Mouse (Mus musculus): ENCODE results near the gene Gm20388. TPM values are rescaled to one million over a fixed set of nuclear protein-coding genes. Genes with fewer than 3 reads are reported as not detected.

The Gm20388 gene
- total RNA-seq, 1 experiment from 2014 or later, result 18.4 TPM

- ATAC-seq (replicated peaks in 1 of 2; ENCODE audit: insufficient read depth in 1 of 2, low FRiP score in 2 of 2, low TSS enrichment in 1 of 2, low read depth in 1 of 2, poor library complexity in 2 of 2, severe bottlenecking in 2 of 2), result no peak
Measured at GRCm38 (mm10) chr8:123845991-123846390, 3935.3 kb downstream of the Gm20388 start.

- ATAC-seq (replicated peaks in 1 of 2; ENCODE audit: insufficient read depth in 1 of 2, low FRiP score in 2 of 2, low TSS enrichment in 1 of 2, low read depth in 1 of 2, poor library complexity in 2 of 2, severe bottlenecking in 2 of 2), result no peak
Measured at GRCm38 (mm10) chr8:123846509-123846908, 3935.9 kb downstream of the Gm20388 start.

- no peak for ATAC-seq (replicated peaks in 1 of 2; ENCODE audit: insufficient read depth in 1 of 2, low FRiP score in 2 of 2, low TSS enrichment in 1 of 2, low read depth in 1 of 2, poor library complexity in 2 of 2, severe bottlenecking in 2 of 2)
Measured at GRCm38 (mm10) chr8:123847546-123847945, 3936.9 kb downstream of the Gm20388 start.

GRCm38 (mm10) chr8:123849352-123849751 is 3938.7 kb downstream of the Gm20388 start:
- no peak for ATAC-seq (replicated peaks in 1 of 2; ENCODE audit: insufficient read depth in 1 of 2, low FRiP score in 2 of 2, low TSS enrichment in 1 of 2, low read depth in 1 of 2, poor library complexity in 2 of 2, severe bottlenecking in 2 of 2)

GRCm38 (mm10) chr8:123851590-123851989 is 3940.9 kb downstream of the Gm20388 start:
- ATAC-seq (replicated peaks in 1 of 2; ENCODE audit: insufficient read depth in 1 of 2, low FRiP score in 2 of 2, low TSS enrichment in 1 of 2, low read depth in 1 of 2, poor library complexity in 2 of 2, severe bottlenecking in 2 of 2), result no peak

GRCm38 (mm10) chr8:123854252-123854651 is 3943.6 kb downstream of the Gm20388 start:
- ATAC-seq (replicated peaks in 1 of 2; ENCODE audit: insufficient read depth in 1 of 2, low FRiP score in 2 of 2, low TSS enrichment in 1 of 2, low read depth in 1 of 2, poor library complexity in 2 of 2, severe bottlenecking in 2 of 2), result no peak

GRCm38 (mm10) chr8:123854733-123855475 is 3944.3 kb downstream of the Gm20388 start:
- no peak for ATAC-seq (replicated peaks in 1 of 2; ENCODE audit: insufficient read depth in 1 of 2, low FRiP score in 2 of 2, low TSS enrichment in 1 of 2, low read depth in 1 of 2, poor library complexity in 2 of 2, severe bottlenecking in 2 of 2)

- no peak for ATAC-seq (replicated peaks in 1 of 2; ENCODE audit: insufficient read depth in 1 of 2, low FRiP score in 2 of 2, low TSS enrichment in 1 of 2, low read depth in 1 of 2, poor library complexity in 2 of 2, severe bottlenecking in 2 of 2)
Measured at GRCm38 (mm10) chr8:123857361-123857760, 3946.7 kb downstream of the Gm20388 start.

- ATAC-seq (replicated peaks in 1 of 2; ENCODE audit: insufficient read depth in 1 of 2, low FRiP score in 2 of 2, low TSS enrichment in 1 of 2, low read depth in 1 of 2, poor library complexity in 2 of 2, severe bottlenecking in 2 of 2), result peak in 1 of 2 experiments; percentile 15; a peak in 1 of 4 replicates
Measured at GRCm38 (mm10) chr8:123858574-123858940, 3947.9 kb downstream of the Gm20388 start.

- ATAC-seq (replicated peaks in 1 of 2; ENCODE audit: insufficient read depth in 1 of 2, low FRiP score in 2 of 2, low TSS enrichment in 1 of 2, low read depth in 1 of 2, poor library complexity in 2 of 2, severe bottlenecking in 2 of 2), result peak; percentile 88 to 92
Measured at GRCm38 (mm10) chr8:123858941-123859647, 3948.5 kb downstream of the Gm20388 start.

- peak; percentile 37 to 46 for ATAC-seq (replicated peaks in 1 of 2; ENCODE audit: insufficient read depth in 1 of 2, low FRiP score in 2 of 2, low TSS enrichment in 1 of 2, low read depth in 1 of 2, poor library complexity in 2 of 2, severe bottlenecking in 2 of 2)
Measured at GRCm38 (mm10) chr8:123859648-123860259, 3949.1 kb downstream of the Gm20388 start, which contains the start of gene Ccsap. Gene Ccsap, minus strand, starts transcription at chr8:123860209.

- ATAC-seq (replicated peaks in 1 of 2; ENCODE audit: insufficient read depth in 1 of 2, low FRiP score in 2 of 2, low TSS enrichment in 1 of 2, low read depth in 1 of 2, poor library complexity in 2 of 2, severe bottlenecking in 2 of 2), result no peak
Measured at GRCm38 (mm10) chr8:123860386-123860785, 3949.7 kb downstream of the Gm20388 start.

GRCm38 (mm10) chr8:123865786-123866185 is 3955.1 kb downstream of the Gm20388 start:
- ATAC-seq (replicated peaks in 1 of 2; ENCODE audit: insufficient read depth in 1 of 2, low FRiP score in 2 of 2, low TSS enrichment in 1 of 2, low read depth in 1 of 2, poor library complexity in 2 of 2, severe bottlenecking in 2 of 2), result no peak

- no peak for ATAC-seq (replicated peaks in 1 of 2; ENCODE audit: insufficient read depth in 1 of 2, low FRiP score in 2 of 2, low TSS enrichment in 1 of 2, low read depth in 1 of 2, poor library complexity in 2 of 2, severe bottlenecking in 2 of 2)
Measured at GRCm38 (mm10) chr8:123866971-123867370, 3956.3 kb downstream of the Gm20388 start.

GRCm38 (mm10) chr8:123872048-123872447 is 3961.4 kb downstream of the Gm20388 start:
- no peak for ATAC-seq (replicated peaks in 1 of 2; ENCODE audit: insufficient read depth in 1 of 2, low FRiP score in 2 of 2, low TSS enrichment in 1 of 2, low read depth in 1 of 2, poor library complexity in 2 of 2, severe bottlenecking in 2 of 2)

- no peak for ATAC-seq (replicated peaks in 1 of 2; ENCODE audit: insufficient read depth in 1 of 2, low FRiP score in 2 of 2, low TSS enrichment in 1 of 2, low read depth in 1 of 2, poor library complexity in 2 of 2, severe bottlenecking in 2 of 2)
Measured at GRCm38 (mm10) chr8:123873364-123873763, 3962.7 kb downstream of the Gm20388 start.

- ATAC-seq (replicated peaks in 1 of 2; ENCODE audit: insufficient read depth in 1 of 2, low FRiP score in 2 of 2, low TSS enrichment in 1 of 2, low read depth in 1 of 2, poor library complexity in 2 of 2, severe bottlenecking in 2 of 2), result no peak
Measured at GRCm38 (mm10) chr8:123874324-123874723, 3963.7 kb downstream of the Gm20388 start.

- ATAC-seq (replicated peaks in 1 of 2; ENCODE audit: insufficient read depth in 1 of 2, low FRiP score in 2 of 2, low TSS enrichment in 1 of 2, low read depth in 1 of 2, poor library complexity in 2 of 2, severe bottlenecking in 2 of 2), result no peak
Measured at GRCm38 (mm10) chr8:123877865-123878264, 3967.2 kb downstream of the Gm20388 start.
